Mouse (Mus musculus) gastrocnemius, postnatal 25 days (tissue): ENCODE measurements around the gene Rapgef6. TPM values are rescaled to one million over a fixed set of nuclear protein-coding genes. Genes with fewer than 3 reads are reported as not detected.
"Not testable (repeated sequence)": the region's sequence is repeated elsewhere in the genome, so short reads cannot be mapped to it uniquely, and the experiment has no call there.

Experiments
- DNase-seq: peaks from one replicate; pipeline ENCODE4 v3.0.0; 2022
- total RNA-seq, 2 experiments: library from RNA; stranded (reverse); gene quantifications; 1 replicate in 1 of 2; 2 replicates in 1 of 2; pipeline ENCODE4 v1.2.3; 2021

Rapgef6 gene
- total RNA-seq, 2 experiments from 2014 or later: 5.5 to 6.8 TPM

DNA sequence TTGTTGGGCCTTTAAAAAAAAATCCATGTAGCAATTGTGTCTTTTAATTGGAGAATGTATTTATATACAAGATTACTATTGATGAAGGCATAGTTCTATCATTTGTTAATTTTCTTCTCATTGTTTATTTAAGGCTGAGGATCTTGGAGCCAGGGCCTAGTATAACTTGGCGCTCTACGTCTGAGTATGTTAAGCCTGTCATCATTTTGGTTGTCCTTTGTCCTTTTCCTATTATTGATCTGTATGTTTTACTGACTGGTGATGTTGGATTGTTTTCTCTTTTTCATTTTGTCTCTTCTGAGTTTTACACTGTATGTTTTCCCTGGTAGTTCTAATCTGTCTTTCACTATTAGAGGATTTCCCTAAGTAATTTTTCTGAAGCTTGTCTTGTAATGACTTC lies 52.1 kb downstream of the Rapgef6 start:
- no peak for DNase-seq

- DNase-seq: no peak
These were observed 69.9 kb downstream of the Rapgef6 start for GRCm38 (mm10) chr11:54592585-54592984.

GRCm38 (mm10) chr11:54594049-54594448 lies 71.4 kb downstream of the Rapgef6 start:
- no peak for DNase-seq

DNA sequence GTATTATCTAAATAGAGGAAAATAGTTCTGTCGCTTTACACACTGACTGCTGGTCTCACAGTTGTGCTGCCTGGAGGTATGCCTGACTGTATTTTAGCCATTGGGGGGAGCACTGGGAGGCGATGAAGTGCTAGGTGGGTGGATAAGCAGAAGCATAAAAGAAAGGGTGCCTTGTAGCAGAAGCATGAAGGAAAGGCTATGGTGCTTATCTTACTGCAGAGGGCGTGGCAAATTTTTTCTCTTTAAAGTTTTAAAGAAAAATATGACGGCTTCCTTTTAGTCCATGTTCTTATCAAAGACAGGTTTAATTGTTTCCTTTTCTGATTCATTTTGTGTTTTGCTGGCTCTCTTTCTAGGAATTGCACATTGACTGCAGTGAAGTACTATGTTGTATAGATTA lies 72.4 kb downstream of the Rapgef6 start:
- no peak for DNase-seq

- no peak for DNase-seq
These were observed 73.4 kb downstream of the Rapgef6 start for GRCm38 (mm10) chr11:54595905-54596555.

DNA sequence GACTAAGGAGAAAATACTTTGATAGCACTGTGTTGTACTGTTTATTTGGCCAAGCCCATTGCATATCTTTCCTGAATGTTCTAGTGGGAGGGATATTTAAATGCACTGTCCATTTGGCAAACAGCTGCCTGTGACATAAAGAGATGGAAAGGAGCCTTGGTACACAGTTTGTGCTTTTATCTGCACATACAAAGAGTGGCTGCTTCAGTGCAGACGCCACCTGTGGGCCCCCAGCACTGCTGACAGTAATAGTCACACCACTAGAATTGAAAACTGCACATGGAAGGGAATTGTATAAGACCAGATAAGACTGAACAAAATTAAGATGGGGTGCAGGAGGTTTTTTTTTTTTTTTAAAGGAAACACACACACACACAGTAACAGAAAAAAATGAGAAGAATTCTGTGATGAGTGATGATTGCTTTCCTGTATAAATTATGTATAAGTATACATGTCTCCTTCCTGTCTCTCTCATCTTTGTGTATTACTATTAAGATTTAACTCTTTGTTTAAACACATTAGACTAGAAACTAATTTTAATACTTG lies 75.3 kb downstream of the Rapgef6 start:
- DNase-seq: no peak

- DNase-seq: no peak
These were observed 78.5 kb downstream of the Rapgef6 start for GRCm38 (mm10) chr11:54601121-54601520.

DNA sequence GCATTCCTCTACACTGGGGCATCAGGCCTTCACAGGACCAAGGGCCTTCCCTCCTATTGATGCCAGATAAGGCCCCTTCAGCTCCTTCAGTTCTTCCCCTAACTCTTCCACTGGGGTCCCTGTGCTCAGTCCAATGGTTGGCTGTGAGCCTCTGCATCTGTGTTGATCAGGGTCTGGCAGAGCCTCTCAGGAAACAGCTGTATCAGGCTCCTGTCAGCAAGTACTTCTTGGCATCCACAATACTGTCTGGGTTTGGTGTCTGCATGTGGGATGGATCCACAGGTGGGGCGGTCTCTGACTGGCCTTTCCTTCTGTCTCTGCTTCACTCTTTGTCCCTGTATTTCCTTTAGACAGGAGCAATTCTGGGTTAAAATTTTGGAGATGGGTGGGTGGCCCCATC lies 80.1 kb downstream of the Rapgef6 start:
- not testable (repeated sequence) for DNase-seq

GRCm38 (mm10) chr11:54604415-54604814 lies 81.8 kb downstream of the Rapgef6 start:
- no peak for DNase-seq

- no peak for DNase-seq
These were observed 91.0 kb downstream of the Rapgef6 start for GRCm38 (mm10) chr11:54613628-54614027.

- DNase-seq: no peak
These were observed 91.9 kb downstream of the Rapgef6 start for GRCm38 (mm10) chr11:54614560-54614959.

DNA sequence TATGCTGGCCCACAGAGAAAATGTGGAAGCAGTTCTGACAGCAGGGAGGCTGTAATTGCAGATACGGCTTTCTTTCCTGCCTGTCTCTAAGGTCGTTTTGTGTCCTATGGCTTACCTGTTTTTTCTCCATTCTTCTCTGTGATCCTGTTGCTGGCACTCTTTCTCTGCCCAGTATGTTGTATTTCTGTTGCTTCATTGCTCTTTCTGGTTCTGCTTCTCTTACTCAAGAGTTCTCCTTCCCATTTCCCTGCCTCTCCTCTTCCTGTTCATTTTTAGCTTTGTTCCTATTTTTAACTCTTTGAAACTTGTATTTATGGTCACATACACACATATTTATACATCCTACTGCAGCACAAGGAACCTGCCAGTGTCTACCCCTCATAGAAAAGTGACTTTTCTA lies 96.2 kb downstream of the Rapgef6 start:
- no peak for DNase-seq

DNA sequence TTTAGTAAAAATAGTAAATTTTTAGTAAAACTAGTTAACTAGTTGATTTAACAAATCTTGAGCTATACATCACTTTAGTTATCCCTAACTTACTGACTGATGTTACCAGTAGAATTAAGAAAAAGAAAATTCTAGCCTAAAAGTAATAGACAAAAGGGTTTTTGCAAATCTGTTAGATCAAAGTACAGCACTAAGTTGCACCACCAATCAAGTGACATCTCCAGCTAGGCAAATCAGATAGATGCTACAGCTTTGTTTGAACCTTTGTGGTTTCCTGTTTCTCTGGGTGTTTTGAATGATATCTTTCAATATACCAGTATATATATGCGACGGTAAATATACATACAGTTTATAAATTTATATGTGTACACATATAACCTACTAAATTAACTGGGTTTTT lies 99.1 kb downstream of the Rapgef6 start:
- no peak for DNase-seq

DNA sequence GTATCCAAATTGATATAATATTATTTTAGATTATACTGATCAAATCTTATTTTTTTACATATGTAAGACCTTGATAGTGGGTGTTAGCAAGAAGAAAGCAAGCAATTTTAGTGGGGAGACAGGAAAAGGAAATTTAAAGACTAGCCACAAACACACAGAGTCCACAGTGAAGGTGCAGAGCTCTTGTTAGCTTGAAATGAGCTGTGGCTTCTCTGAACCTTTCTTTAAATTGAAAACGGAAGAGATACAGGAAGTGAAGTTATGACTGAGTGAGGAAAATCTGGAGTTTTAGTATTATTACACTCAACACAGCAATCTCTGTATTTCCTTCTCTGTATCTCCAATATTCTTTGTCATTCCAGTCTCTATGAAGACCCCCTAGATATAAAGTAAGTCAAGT lies 104.3 kb downstream of the Rapgef6 start:
- DNase-seq: no peak

- no peak for DNase-seq
These were observed 123.8 kb downstream of the Rapgef6 start for GRCm38 (mm10) chr11:54646420-54646819.

DNA sequence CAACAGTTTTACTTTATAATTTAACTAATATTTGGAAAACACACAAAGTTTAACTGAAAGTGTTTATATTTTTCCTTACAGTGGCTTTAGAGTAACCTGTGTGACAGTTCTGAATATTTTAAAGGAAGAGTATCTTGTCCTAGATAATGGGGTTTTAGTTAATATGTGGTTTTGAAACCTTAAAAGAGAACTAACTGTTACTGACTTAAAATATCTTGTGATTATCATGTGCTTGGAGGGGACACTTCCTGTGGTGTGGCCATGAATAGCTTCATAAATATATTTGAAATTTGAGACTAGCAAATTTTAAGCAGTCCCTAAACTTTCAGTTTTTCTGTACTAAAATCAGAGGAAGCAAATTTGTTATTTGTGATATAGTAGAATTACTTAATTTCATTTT lies 125.9 kb downstream of the Rapgef6 start:
- no peak for DNase-seq

DNA sequence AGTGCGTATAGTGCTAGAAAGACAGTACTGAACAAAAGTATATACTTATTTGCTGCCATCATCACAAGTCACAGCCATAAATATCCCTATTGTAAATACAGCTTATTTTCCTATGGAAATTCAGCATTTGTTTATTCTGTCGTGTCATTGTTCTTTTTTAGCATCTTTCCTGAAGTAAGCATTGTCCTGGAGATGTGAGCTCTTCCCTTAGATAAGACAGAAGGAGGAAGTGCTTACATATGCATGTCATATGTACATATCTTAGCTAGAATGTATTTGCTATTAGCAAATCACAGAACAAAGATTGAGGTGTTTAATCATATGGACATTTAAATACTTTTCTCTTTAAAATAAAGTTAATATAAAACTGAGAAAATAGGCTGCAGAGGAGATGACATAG lies 132.8 kb downstream of the Rapgef6 start:
- no peak for DNase-seq

GRCm38 (mm10) chr11:54673575-54674298 lies 151.1 kb downstream of the Rapgef6 start:
- no peak for DNase-seq

DNA sequence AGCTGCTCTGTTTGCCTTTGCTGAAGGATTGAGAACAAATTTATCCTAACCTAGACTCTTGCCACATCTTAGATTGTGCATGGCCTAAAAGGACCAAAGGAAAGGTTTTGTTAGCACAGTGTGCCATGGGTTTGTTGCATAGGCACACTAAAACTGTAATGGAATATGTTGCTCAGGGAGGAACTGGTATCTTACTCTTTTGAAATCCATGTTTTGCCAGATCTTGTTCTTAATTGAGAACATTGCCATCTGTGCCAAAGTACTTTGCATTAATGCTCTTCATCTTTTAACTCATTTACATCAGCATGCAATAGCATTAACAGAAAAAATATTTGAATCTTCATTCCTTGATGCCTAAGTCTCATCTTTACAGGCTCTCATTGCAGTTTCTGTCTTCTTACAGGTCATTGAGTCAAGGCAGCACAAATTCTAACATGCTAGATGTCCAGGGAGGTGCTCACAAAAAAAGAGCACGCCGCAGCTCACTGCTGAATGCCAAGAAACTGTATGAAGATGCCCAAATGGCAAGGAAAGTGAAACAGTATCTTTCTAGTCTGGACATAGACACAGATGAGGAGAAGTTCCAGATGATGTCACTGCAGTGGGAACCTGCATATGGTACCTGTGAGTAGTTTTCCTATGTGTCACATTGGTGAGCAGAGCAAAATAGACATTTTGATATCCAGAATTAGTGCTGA lies 153.3 kb downstream of the Rapgef6 start:
- DNase-seq: no peak

DNA sequence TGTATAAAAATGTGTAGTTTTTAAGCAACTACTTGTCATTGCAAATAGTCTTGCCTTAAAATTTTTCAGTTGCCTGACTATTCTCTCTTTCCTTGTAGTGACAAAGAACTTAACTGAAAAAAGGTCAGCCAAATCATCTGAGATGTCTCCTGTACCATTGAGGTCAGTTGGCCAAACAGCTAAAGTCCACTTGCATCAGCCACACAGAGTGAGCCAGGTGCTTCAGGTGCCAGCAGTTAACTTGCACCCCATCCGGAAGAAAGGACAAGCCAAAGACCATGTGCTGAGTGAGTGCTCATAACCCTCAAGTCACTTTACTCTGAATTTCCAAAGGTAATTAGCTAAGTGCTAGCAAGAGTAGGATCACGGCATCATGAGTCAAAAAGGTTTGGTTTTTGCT lies 156.5 kb downstream of the Rapgef6 start:
- no peak for DNase-seq

GRCm38 (mm10) chr11:54684831-54685230 lies 162.2 kb downstream of the Rapgef6 start:
- DNase-seq: no peak

- no peak for DNase-seq
These were observed 167.5 kb downstream of the Rapgef6 start for GRCm38 (mm10) chr11:54690171-54690570.

DNA sequence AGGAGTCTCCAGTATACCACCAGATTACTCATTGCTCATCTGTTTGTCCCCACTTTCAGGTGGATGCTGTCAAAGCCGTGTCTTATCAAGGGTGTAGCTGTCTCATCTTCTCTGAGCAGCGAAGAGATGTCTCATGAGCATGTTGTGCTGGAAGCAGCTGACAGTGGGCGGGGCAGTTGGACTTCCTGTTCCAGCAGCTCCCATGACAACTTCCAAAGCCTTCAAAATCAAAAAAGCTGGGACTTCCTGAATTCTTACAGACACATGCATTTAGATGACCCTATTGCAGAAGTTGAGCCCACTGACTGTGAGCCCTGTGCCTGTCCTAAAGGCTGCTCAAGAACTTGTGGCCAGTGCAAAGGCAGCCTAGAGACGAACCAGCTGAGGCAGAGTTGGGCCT lies 168.5 kb downstream of the Rapgef6 start:
- peak; percentile 37 for DNase-seq
